In the genomic region with DNA sequence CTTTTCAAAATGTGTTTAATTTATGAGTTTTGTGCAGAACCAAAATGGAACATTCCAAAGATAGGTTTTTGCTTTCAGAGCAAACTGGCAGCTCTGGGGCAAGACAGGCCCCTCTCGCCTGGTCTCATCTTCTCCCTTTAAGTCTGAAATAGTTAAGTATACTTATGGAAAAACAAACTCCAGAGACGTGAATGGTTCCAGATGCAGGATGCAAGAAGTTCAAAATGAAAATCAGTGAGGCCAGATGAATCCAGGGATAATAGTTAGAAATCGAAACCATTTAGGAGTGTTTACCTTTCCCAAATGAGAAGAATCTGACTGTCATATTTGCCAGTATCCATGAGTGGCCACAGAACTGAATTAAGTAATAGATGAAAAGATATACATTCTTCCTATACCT, we compare ENCODE assay signal across 19 mouse cellular contexts.
"Had no signal": no experiment of that assay in that cellular context is flagged by ENCODE, and none has a peak within 500 bp of the region (broad histone marks: within the 10 kb centered on the region; RNA-seq: fewer than 3 reads in every experiment).

No protein-coding gene starts in this region.

- H3K9ac ChIP-seq: limb, embryonic 13.5 days; liver, embryonic 12.5 days; liver, embryonic 15.5 days; lung, embryonic 15.5 days; midbrain, embryonic 13.5 days had no signal

- H3K9me3 ChIP-seq: limb, embryonic 10.5 days; limb, embryonic 13.5 days; liver, embryonic 12.5 days; liver, embryonic 15.5 days; lung, embryonic 15.5 days; midbrain, embryonic 10.5 days; midbrain, embryonic 13.5 days had no signal

- H3K4me3 ChIP-seq: limb, embryonic 10.5 days; liver, embryonic 12.5 days; liver, embryonic 15.5 days; midbrain, embryonic 10.5 days; midbrain, embryonic 13.5 days had no signal

- ATAC-seq: liver, embryonic 12.5 days; midbrain, embryonic 13.5 days; midbrain, embryonic 16.5 days had no signal

- DNase-seq: kidney, adult 2 months; kidney, postnatal 14 days; kidney, postnatal 4 days; liver; lung, adult 18-20 months; lung, postnatal 10 days; lung, postnatal 36 days; right cerebral cortex, postnatal 14 days; right cerebral cortex, postnatal 4 days; thymus, adult 18-20 months; thymus, postnatal 36 days had no signal

- H3K27me3 ChIP-seq: limb, embryonic 13.5 days; liver, embryonic 12.5 days; liver, embryonic 15.5 days; lung, embryonic 15.5 days; midbrain, embryonic 13.5 days had no signal

- H3K4me2 ChIP-seq: liver, embryonic 12.5 days; liver, embryonic 15.5 days; midbrain, embryonic 13.5 days had no signal

- H3K36me3 ChIP-seq: limb, embryonic 10.5 days; limb, embryonic 13.5 days; liver, embryonic 12.5 days; liver, embryonic 15.5 days; lung, embryonic 15.5 days; midbrain, embryonic 10.5 days; midbrain, embryonic 13.5 days had no signal

- H3K27ac ChIP-seq: limb, embryonic 10.5 days; limb, embryonic 13.5 days; liver, embryonic 12.5 days; liver, embryonic 15.5 days; lung, embryonic 15.5 days; midbrain, embryonic 10.5 days; midbrain, embryonic 13.5 days had no signal
